Mouse (Mus musculus): ENCODE results near the gene Wdr83. TPM values are rescaled to one million over a fixed set of nuclear protein-coding genes. Genes with fewer than 3 reads are reported as not detected.
A peak's percentile ranks its signal among the peaks of the same experiment; 100 is the strongest.

Wdr83 gene
- polyA plus RNA-seq, 1 experiment = 22.6 TPM

- H3K4me1 ChIP-seq (ENCODE audit: control insufficient read depth, insufficient read depth, low read length) = peaks cover 20% of the 10 kb centered on the region
Measured at GRCm38 (mm10) chr8:85080532-85081215, 432 bp downstream of the Wdr83 start, which contains the start of gene Wdr83os. Wdr83os (plus strand) TSS chr8:85080740.

GRCm38 (mm10) chr8:85080214-85080531 lies 933 bp downstream of the Wdr83 start:
- no peak for TF ChIP-seq CTCF (IDR thresholded peaks at IDR 0.05; ENCODE audit: low read depth, low read length)
- no peak for TF ChIP-seq POLR2A (IDR thresholded peaks at IDR 0.05; ENCODE audit: borderline replicate concordance, low read depth, low read length)
- Histone ChIP-seq H3K4me1 (ENCODE audit: control insufficient read depth, insufficient read depth, low read length) (peaks cover 15% of the 10 kb centered on the region), H3K27ac (ENCODE audit: insufficient read depth, low read depth, low read length) (peak overlapping the region; percentile 82), H3K4me3 (ENCODE audit: insufficient read depth, low read length) (peak overlapping the region; percentile 86)

More at GRCm38 (mm10) chr8:85080532-85081215, 432 bp downstream of the Wdr83 start, which contains the start of gene Wdr83os:
- Histone ChIP-seq H3K27ac (ENCODE audit: insufficient read depth, low read depth, low read length) (peak within 1 kb of the TSS; percentile 82), H3K4me3 (ENCODE audit: insufficient read depth, low read length) (peak within 1 kb of the TSS; percentile 86)
- TF ChIP-seq CTCF (IDR thresholded peaks at IDR 0.05; ENCODE audit: low read depth, low read length) = no peak
- no peak for TF ChIP-seq POLR2A (IDR thresholded peaks at IDR 0.05; ENCODE audit: borderline replicate concordance, low read depth, low read length)

DNA sequence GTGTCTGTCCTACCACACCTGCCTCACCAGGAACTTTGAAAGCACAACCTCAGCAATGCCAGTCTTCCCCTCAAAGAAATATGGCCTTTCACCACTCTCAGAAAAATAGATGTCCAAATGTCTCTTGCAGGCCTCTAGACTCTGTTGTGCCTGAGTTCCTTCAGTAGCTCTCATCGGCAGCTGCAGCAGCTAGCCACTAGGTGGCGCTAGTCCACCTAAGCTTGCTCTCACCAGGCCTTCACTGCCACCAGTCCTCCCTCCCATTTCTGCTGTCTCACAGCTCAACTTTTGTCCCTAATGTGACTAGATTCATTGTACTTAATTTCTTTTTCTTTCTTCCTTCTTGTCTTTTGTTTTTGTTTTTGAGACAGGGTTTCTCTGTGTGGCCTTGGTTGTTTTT lies 4.1 kb downstream of the Wdr83 start:
- Histone ChIP-seq H3K27ac (ENCODE audit: insufficient read depth, low read depth, low read length) (peak overlapping the region; percentile 6; the same call in 1 of the 2 replicates), H3K4me3 (ENCODE audit: insufficient read depth, low read length) (no peak overlapping the region), H3K4me1 (ENCODE audit: control insufficient read depth, insufficient read depth, low read length) (peaks cover 11% of the 10 kb centered on the region)
- TF ChIP-seq POLR2A (IDR thresholded peaks at IDR 0.05; ENCODE audit: borderline replicate concordance, low read depth, low read length) = no peak
- peak; percentile 84 for TF ChIP-seq CTCF (IDR thresholded peaks at IDR 0.05; ENCODE audit: low read depth, low read length)

- peaks cover 8% of the 10 kb centered on the region for H3K4me1 ChIP-seq (ENCODE audit: control insufficient read depth, insufficient read depth, low read length)
- H3K4me3 ChIP-seq (ENCODE audit: insufficient read depth, low read length) = no peak overlapping the region
- no peak overlapping the region for H3K27ac ChIP-seq (ENCODE audit: insufficient read depth, low read depth, low read length)
- TF ChIP-seq CTCF (IDR thresholded peaks at IDR 0.05; ENCODE audit: low read depth, low read length) = no peak
- no peak for TF ChIP-seq POLR2A (IDR thresholded peaks at IDR 0.05; ENCODE audit: borderline replicate concordance, low read depth, low read length)
Measured at GRCm38 (mm10) chr8:85076001-85076400, 5.1 kb downstream of the Wdr83 start.

GRCm38 (mm10) chr8:85074617-85075016 lies 6.5 kb downstream of the Wdr83 start:
- H3K27ac ChIP-seq (ENCODE audit: insufficient read depth, low read depth, low read length) = no peak overlapping the region
- TF ChIP-seq POLR2A (IDR thresholded peaks at IDR 0.05; ENCODE audit: borderline replicate concordance, low read depth, low read length) (no peak), CTCF (IDR thresholded peaks at IDR 0.05; ENCODE audit: low read depth, low read length) (no peak)

GRCm38 (mm10) chr8:85074167-85074566 lies 6.9 kb downstream of the Wdr83 start:
- TF ChIP-seq CTCF (IDR thresholded peaks at IDR 0.05; ENCODE audit: low read depth, low read length) (no peak), POLR2A (IDR thresholded peaks at IDR 0.05; ENCODE audit: borderline replicate concordance, low read depth, low read length) (no peak)
- H3K4me1 ChIP-seq (ENCODE audit: control insufficient read depth, insufficient read depth, low read length) = peaks cover 14% of the 10 kb centered on the region
- H3K4me3 ChIP-seq (ENCODE audit: insufficient read depth, low read length) = no peak overlapping the region
- no peak overlapping the region for H3K27ac ChIP-seq (ENCODE audit: insufficient read depth, low read depth, low read length)

More at GRCm38 (mm10) chr8:85074617-85075016, 6.5 kb downstream of the Wdr83 start:
- Histone ChIP-seq H3K4me3 (ENCODE audit: insufficient read depth, low read length) (no peak overlapping the region), H3K4me1 (ENCODE audit: control insufficient read depth, insufficient read depth, low read length) (peaks cover 14% of the 10 kb centered on the region)

GRCm38 (mm10) chr8:85073041-85073612 lies 8.0 kb downstream of the Wdr83 start:
- Histone ChIP-seq H3K27ac (ENCODE audit: insufficient read depth, low read depth, low read length) (no peak overlapping the region), H3K4me1 (ENCODE audit: control insufficient read depth, insufficient read depth, low read length) (peaks cover 12% of the 10 kb centered on the region), H3K4me3 (ENCODE audit: insufficient read depth, low read length) (no peak overlapping the region)
- TF ChIP-seq CTCF (IDR thresholded peaks at IDR 0.05; ENCODE audit: low read depth, low read length) (no peak), POLR2A (IDR thresholded peaks at IDR 0.05; ENCODE audit: borderline replicate concordance, low read depth, low read length) (no peak)

DNA sequence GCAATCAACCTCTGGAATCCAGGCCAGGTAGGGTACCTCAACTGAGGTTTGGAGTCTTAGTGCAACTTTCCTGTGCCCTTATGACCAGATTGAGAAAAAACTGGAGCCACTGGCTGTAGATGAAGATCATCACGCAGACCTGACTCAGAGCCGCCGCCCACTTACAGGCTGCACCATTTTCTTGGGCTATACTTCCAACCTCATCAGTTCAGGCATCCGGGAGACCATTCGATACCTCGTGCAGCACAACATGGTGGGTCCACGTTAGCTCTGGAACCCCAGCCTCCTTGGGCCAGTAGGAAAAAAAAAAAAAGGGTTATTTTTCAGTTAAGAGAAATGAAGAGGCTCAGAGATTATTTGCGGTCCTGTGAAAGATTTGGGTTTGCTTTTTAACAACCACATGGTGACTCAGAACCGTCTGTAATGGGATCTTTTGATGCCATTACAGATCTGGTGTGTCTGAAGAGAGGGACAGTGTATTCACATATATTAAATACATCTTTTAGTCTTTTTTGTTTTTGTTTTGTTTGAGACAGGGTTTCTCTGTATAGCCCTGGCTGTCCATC lies 8.7 kb downstream of the Wdr83 start:
- TF ChIP-seq POLR2A (IDR thresholded peaks at IDR 0.05; ENCODE audit: borderline replicate concordance, low read depth, low read length) = no peak; the same call in 1 of the 2 replicates
- Histone ChIP-seq H3K27ac (ENCODE audit: insufficient read depth, low read depth, low read length) (peak overlapping the region; percentile 35), H3K4me1 (ENCODE audit: control insufficient read depth, insufficient read depth, low read length) (peaks cover 12% of the 10 kb centered on the region)

DNA sequence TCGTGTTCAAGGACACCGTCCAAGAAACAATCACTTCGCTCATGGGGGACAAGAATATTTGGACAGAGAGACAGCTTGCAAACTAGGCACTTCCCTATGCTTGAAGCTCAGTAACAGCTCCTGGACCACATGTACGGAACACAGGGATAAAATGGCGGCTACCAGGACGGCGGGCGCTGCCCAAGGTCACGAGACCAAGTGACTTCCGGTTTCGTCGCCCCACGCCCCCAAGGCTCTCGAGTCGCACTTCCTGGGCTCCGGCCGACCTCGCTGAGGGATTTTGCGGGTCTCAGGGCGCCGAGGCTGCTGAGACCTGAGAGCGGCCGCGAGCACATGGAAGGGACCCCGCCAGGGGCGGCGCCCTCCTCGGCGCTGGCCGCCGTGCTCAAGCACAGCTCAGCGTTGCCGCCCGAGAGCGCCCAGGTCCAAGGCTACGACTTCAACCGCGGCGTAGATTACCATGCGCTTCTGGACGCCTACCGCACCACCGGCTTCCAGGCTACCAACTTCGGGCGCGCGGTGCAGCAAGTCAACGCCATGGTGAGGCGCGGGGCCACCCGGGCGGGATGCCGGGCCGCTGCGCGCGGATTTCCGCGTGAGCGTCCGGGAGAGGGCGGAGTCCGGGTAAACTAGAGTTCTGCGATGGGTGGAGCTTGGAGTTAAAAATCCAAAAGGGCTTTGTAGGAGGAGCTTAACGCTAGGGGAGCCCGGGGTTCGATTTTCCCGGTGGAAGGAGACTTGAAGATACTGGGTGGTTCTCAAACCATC lies 9.4 kb downstream of the Wdr83 start, which contains the start of gene Dhps:
Gene Dhps (plus strand): TSS at position 244 of the 768 bp plus-strand sequence.
- Histone ChIP-seq H3K4me1 (ENCODE audit: control insufficient read depth, insufficient read depth, low read length) (peaks cover 12% of the 10 kb centered on the region), H3K4me3 (ENCODE audit: insufficient read depth, low read length) (peak within 1 kb of the TSS; percentile 90), H3K27ac (ENCODE audit: insufficient read depth, low read depth, low read length) (peak within 1 kb of the TSS; percentile 89)
- TF ChIP-seq CTCF (IDR thresholded peaks at IDR 0.05; ENCODE audit: low read depth, low read length) = no peak

More for the DNA sequence above, 8.7 kb downstream of the Wdr83 start:
- H3K4me3 ChIP-seq (ENCODE audit: insufficient read depth, low read length) = peak overlapping the region; percentile 90
